Mouse (Mus musculus) R1 (cell line): ENCODE measurements at regions not wholly inside any gene's neighbourhood (a gene's known extent, or its start where the extent isn't known, plus 50 kb on each side); places are given as distances from the start of the nearest gene placed in this dataset.

Experiments used
- DNase-seq: peaks from one replicate; pipeline ENCODE4 v3.0.0-alpha.2; 2018; ENCODE audit warnings: low read depth, low spot score

GRCm38 (mm10) chr11:31821479-31822411 is 50.3 kb upstream of the Cpeb4 start:
- peak; percentile 68 for DNase-seq
